Mouse (Mus musculus): ENCODE data around the gene Chrnb1.

Gene Chrnb1

GRCm38 (mm10) chr11:69775716-69776115 lies 20.0 kb downstream of the Chrnb1 start:
- DNase-seq (ENCODE audit: low spot score in 2 of 2): no peak

GRCm38 (mm10) chr11:69774961-69775360 lies 20.8 kb downstream of the Chrnb1 start:
- no peak for DNase-seq (ENCODE audit: low spot score in 2 of 2)

GRCm38 (mm10) chr11:69767625-69767909 lies 28.2 kb downstream of the Chrnb1 start:
- DNase-seq (ENCODE audit: low spot score in 2 of 2): no peak

- DNase-seq (ENCODE audit: low spot score in 2 of 2): no peak
Observed at GRCm38 (mm10) chr11:69766872-69767624, 28.7 kb downstream of the Chrnb1 start.

- DNase-seq (ENCODE audit: low spot score in 2 of 2): peak in 1 of 2 experiments; percentile 67
Observed at GRCm38 (mm10) chr11:69766126-69766609, 29.6 kb downstream of the Chrnb1 start.

GRCm38 (mm10) chr11:69765221-69766125 lies 30.3 kb downstream of the Chrnb1 start, which contains the start of gene Zbtb4:
TSS of gene Zbtb4 (plus strand) at chr11:69765912.
- DNase-seq (ENCODE audit: low spot score in 2 of 2): no peak

GRCm38 (mm10) chr11:69763551-69763950 lies 32.2 kb downstream of the Chrnb1 start:
- DNase-seq (ENCODE audit: low spot score in 2 of 2): no peak

GRCm38 (mm10) chr11:69761868-69762267 lies 33.9 kb downstream of the Chrnb1 start, which contains the start of gene Slc35g3:
TSS of gene Slc35g3 (minus strand) at chr11:69761968.
- DNase-seq (ENCODE audit: low spot score in 2 of 2): no peak

- DNase-seq (ENCODE audit: low spot score in 2 of 2): no peak
Observed at GRCm38 (mm10) chr11:69760901-69761200, 34.9 kb downstream of the Chrnb1 start.

GRCm38 (mm10) chr11:69760160-69760900 lies 35.4 kb downstream of the Chrnb1 start:
- no peak for DNase-seq (ENCODE audit: low spot score in 2 of 2)

GRCm38 (mm10) chr11:69758971-69759721 lies 36.6 kb downstream of the Chrnb1 start:
- DNase-seq (ENCODE audit: low spot score in 2 of 2): peak; percentile 77 to 78

GRCm38 (mm10) chr11:69758478-69758970 lies 37.2 kb downstream of the Chrnb1 start, which contains the start of gene Polr2a:
TSS of gene Polr2a (minus strand) at chr11:69758637.
- DNase-seq (ENCODE audit: low spot score in 2 of 2): peak; percentile 96

- peak; percentile 90 to 94 for DNase-seq (ENCODE audit: low spot score in 2 of 2)
Observed at GRCm38 (mm10) chr11:69758090-69758456, 37.7 kb downstream of the Chrnb1 start.

GRCm38 (mm10) chr11:69757303-69758089 lies 38.2 kb downstream of the Chrnb1 start:
- no peak for DNase-seq (ENCODE audit: low spot score in 2 of 2)

- DNase-seq (ENCODE audit: low spot score in 2 of 2): no peak
Observed at GRCm38 (mm10) chr11:69754701-69755100, 41.0 kb downstream of the Chrnb1 start.

- DNase-seq (ENCODE audit: low spot score in 2 of 2): no peak
Observed at GRCm38 (mm10) chr11:69754233-69754632, 41.5 kb downstream of the Chrnb1 start.

- DNase-seq (ENCODE audit: low spot score in 2 of 2): no peak
Observed at GRCm38 (mm10) chr11:69752686-69753085, 43.1 kb downstream of the Chrnb1 start.

GRCm38 (mm10) chr11:69751635-69752034 lies 44.1 kb downstream of the Chrnb1 start:
- DNase-seq (ENCODE audit: low spot score in 2 of 2): no peak

Data from frontal cortex, postnatal 14 days (tissue).